Mouse (Mus musculus): ENCODE data around the gene Tspan15. TPM values are rescaled to one million over a fixed set of nuclear protein-coding genes. Genes with fewer than 3 reads are reported as not detected.

Gene Tspan15
- total RNA-seq (2014; rRNA removed) (4.1 and 7.3 TPM in 2 replicates), polyA plus RNA-seq (2012; rRNA removed) (4.8 and 8.6 TPM in 2 replicates)

- WGBS, result 2% methylated on average over 56 of the region's 59 CpGs
- H3K9ac ChIP-seq (ENCODE audit: low read depth, low read length), result peak within 1 kb of the TSS; percentile 70
- no peaks in the 10 kb centered on the region for H3K4me1 ChIP-seq (ENCODE audit: control insufficient read depth, insufficient read depth, low read length)
- H3K79me2 ChIP-seq (ENCODE audit: control insufficient read depth, insufficient read depth, low read length), result peaks cover 4% of the 10 kb centered on the region; the same call in 1 of the 2 replicates
- H3K27me3 ChIP-seq (ENCODE audit: control insufficient read depth, insufficient read depth, low read length), result no peaks in the 10 kb centered on the region
- H3K4me3 ChIP-seq (ENCODE audit: insufficient read depth, low read depth, low read length), result peak within 1 kb of the TSS; percentile 81
- peak within 1 kb of the TSS; percentile 7; the same call in 1 of the 2 replicates for H3K27ac ChIP-seq (replicated peaks; ENCODE audit: insufficient read depth, low read depth, low read length)
- peak; percentile 36 for DNase-seq (ENCODE audit: extremely low read depth, low read depth, low spot score)
- TF ChIP-seq CTCF (IDR thresholded peaks at IDR 0.05; ENCODE audit: low read depth, low read length) (no peak), POLR2A (IDR thresholded peaks at IDR 0.05; ENCODE audit: extremely low read depth, insufficient read depth, low read length) (0 out of 2 replicates have a peak, but pooled peaks have one; percentile 57)
- H3K36me3 ChIP-seq (ENCODE audit: control insufficient read depth, insufficient read depth, low read length), result no peaks in the 10 kb centered on the region
Measured at GRCm38 (mm10) chr10:62230708-62231394, at the start of gene Tspan15. Tspan15 (minus strand) TSS chr10:62231251.

- TF ChIP-seq POLR2A (IDR thresholded peaks at IDR 0.05; ENCODE audit: extremely low read depth, insufficient read depth, low read length) (no peak), CTCF (IDR thresholded peaks at IDR 0.05; ENCODE audit: low read depth, low read length) (no peak)
- Histone ChIP-seq H3K4me1 (ENCODE audit: control insufficient read depth, insufficient read depth, low read length) (no peaks in the 10 kb centered on the region), H3K4me3 (ENCODE audit: insufficient read depth, low read depth, low read length) (no peak overlapping the region), H3K79me2 (ENCODE audit: control insufficient read depth, insufficient read depth, low read length) (no peaks in the 10 kb centered on the region), H3K27ac (replicated peaks; ENCODE audit: insufficient read depth, low read depth, low read length) (no peak overlapping the region), H3K36me3 (ENCODE audit: control insufficient read depth, insufficient read depth, low read length) (no peaks in the 10 kb centered on the region), H3K9ac (ENCODE audit: low read depth, low read length) (no peak overlapping the region), H3K27me3 (ENCODE audit: control insufficient read depth, insufficient read depth, low read length) (no peaks in the 10 kb centered on the region)
- WGBS, result 90% methylated on average over 4 of the region's 4 CpGs
- no peak for DNase-seq (ENCODE audit: extremely low read depth, low read depth, low spot score)
Measured at GRCm38 (mm10) chr10:62279671-62280070, 48.6 kb upstream of the Tspan15 start.

DNA sequence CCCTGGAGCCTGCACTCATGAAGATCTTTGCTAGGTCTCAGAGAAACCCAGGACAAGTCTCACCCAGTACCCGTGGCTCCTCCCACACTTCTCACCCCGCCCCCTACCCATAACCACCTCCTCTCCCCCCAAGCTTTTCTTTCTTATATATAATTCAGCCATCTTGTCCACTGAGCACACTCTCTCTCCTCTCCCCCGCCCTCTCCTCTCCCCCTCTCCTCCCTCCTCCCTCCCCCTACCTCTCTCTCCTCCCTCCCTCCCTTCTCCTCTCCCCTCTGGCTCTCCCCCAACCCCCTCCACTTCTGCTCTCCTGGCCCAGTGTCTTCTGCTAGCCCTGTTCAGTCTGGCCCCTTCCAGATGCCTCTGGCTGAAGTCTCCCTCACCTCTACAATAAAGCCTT, 48.0 kb upstream of the Tspan15 start:
- H3K36me3 ChIP-seq (ENCODE audit: control insufficient read depth, insufficient read depth, low read length), result no peaks in the 10 kb centered on the region
- no peak for DNase-seq (ENCODE audit: extremely low read depth, low read depth, low spot score)

GRCm38 (mm10) chr10:62277499-62278293, 46.6 kb upstream of the Tspan15 start:
- H3K27me3 ChIP-seq (ENCODE audit: control insufficient read depth, insufficient read depth, low read length), result no peaks in the 10 kb centered on the region

More for the DNA sequence above, 48.0 kb upstream of the Tspan15 start:
- no peak overlapping the region for H3K4me3 ChIP-seq (ENCODE audit: insufficient read depth, low read depth, low read length)
- 73% methylated on average over 3 of the region's 3 CpGs for WGBS
- H3K27ac ChIP-seq (replicated peaks; ENCODE audit: insufficient read depth, low read depth, low read length), result no peak overlapping the region
- TF ChIP-seq POLR2A (IDR thresholded peaks at IDR 0.05; ENCODE audit: extremely low read depth, insufficient read depth, low read length), result no peak
- TF ChIP-seq CTCF (IDR thresholded peaks at IDR 0.05; ENCODE audit: low read depth, low read length), result no peak
- H3K4me1 ChIP-seq (ENCODE audit: control insufficient read depth, insufficient read depth, low read length), result no peaks in the 10 kb centered on the region
- H3K79me2 ChIP-seq (ENCODE audit: control insufficient read depth, insufficient read depth, low read length), result no peaks in the 10 kb centered on the region
- no peaks in the 10 kb centered on the region for H3K27me3 ChIP-seq (ENCODE audit: control insufficient read depth, insufficient read depth, low read length)
- no peak overlapping the region for H3K9ac ChIP-seq (ENCODE audit: low read depth, low read length)

GRCm38 (mm10) chr10:62275235-62275634, 44.2 kb upstream of the Tspan15 start:
- Histone ChIP-seq H3K4me1 (ENCODE audit: control insufficient read depth, insufficient read depth, low read length) (no peaks in the 10 kb centered on the region), H3K79me2 (ENCODE audit: control insufficient read depth, insufficient read depth, low read length) (no peaks in the 10 kb centered on the region), H3K27ac (replicated peaks; ENCODE audit: insufficient read depth, low read depth, low read length) (no peak overlapping the region), H3K27me3 (ENCODE audit: control insufficient read depth, insufficient read depth, low read length) (no peaks in the 10 kb centered on the region), H3K9ac (ENCODE audit: low read depth, low read length) (no peak overlapping the region), H3K4me3 (ENCODE audit: insufficient read depth, low read depth, low read length) (no peak overlapping the region), H3K36me3 (ENCODE audit: control insufficient read depth, insufficient read depth, low read length) (no peaks in the 10 kb centered on the region)
- TF ChIP-seq CTCF (IDR thresholded peaks at IDR 0.05; ENCODE audit: low read depth, low read length) (peak; percentile 52; the same call in 1 of the 2 replicates), POLR2A (IDR thresholded peaks at IDR 0.05; ENCODE audit: extremely low read depth, insufficient read depth, low read length) (no peak)
- 24% methylated on average over 4 of the region's 4 CpGs for WGBS
- DNase-seq (ENCODE audit: extremely low read depth, low read depth, low spot score), result peak; percentile 35

More at GRCm38 (mm10) chr10:62277499-62278293, 46.6 kb upstream of the Tspan15 start:
- 92% methylated on average over 18 of the region's 19 CpGs for WGBS
- no peak for TF ChIP-seq CTCF (IDR thresholded peaks at IDR 0.05; ENCODE audit: low read depth, low read length)
- no peak for TF ChIP-seq POLR2A (IDR thresholded peaks at IDR 0.05; ENCODE audit: extremely low read depth, insufficient read depth, low read length)
- no peak overlapping the region for H3K27ac ChIP-seq (replicated peaks; ENCODE audit: insufficient read depth, low read depth, low read length)
- no peak for DNase-seq (ENCODE audit: extremely low read depth, low read depth, low spot score)
- H3K9ac ChIP-seq (ENCODE audit: low read depth, low read length), result no peak overlapping the region
- H3K4me3 ChIP-seq (ENCODE audit: insufficient read depth, low read depth, low read length), result no peak overlapping the region
- no peaks in the 10 kb centered on the region for H3K79me2 ChIP-seq (ENCODE audit: control insufficient read depth, insufficient read depth, low read length)
- H3K36me3 ChIP-seq (ENCODE audit: control insufficient read depth, insufficient read depth, low read length), result no peaks in the 10 kb centered on the region
- no peaks in the 10 kb centered on the region for H3K4me1 ChIP-seq (ENCODE audit: control insufficient read depth, insufficient read depth, low read length)
